Mouse (Mus musculus): Measurements from ENCODE around the gene Dbx1. TPM values are rescaled to one million over a fixed set of nuclear protein-coding genes. Genes with fewer than 3 reads are reported as not detected.

Dbx1 gene
- polyA plus RNA-seq, 1 experiment = not detected

DNA sequence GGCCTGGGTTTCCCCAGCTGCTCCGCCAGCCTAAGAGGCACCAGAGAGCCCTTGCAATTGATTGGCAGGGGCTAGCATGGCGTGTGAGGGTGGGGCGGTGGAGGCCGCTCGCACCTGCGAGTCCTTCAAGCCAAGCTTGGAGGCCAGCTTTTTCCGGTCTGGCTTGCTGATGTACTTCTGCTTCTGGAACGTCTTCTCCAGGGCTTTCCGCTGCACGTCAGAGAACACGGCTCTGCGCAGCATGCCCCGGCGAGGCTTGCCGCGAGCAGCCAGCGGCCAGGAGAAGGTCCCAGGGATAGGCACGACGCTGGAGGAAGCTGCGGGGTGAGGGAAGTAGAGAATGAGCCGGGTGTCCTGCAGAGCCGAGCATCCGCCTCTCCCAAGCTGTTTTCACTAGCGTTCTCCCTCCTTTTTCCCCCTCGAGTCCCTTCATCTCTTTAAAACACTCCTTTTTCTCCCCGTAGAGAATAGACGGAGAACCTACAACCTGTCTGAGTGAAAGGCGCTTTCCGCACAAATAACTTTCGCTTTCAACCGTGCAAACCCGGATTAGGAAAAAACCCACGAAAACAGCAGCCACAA lies 3.2 kb downstream of the Dbx1 start:
- no peaks in the 10 kb centered on the region for H3K4me1 ChIP-seq (ENCODE audit: control insufficient read depth, insufficient read depth, low read length)
- no peak overlapping the region for H3K27ac ChIP-seq (ENCODE audit: insufficient read depth, low read length)
- no peak overlapping the region for H3K4me3 ChIP-seq (ENCODE audit: insufficient read depth, low read length)
- TF ChIP-seq POLR2A (IDR thresholded peaks at IDR 0.05; ENCODE audit: extremely low read depth, insufficient read depth, low read length) (no peak), CTCF (IDR thresholded peaks at IDR 0.05; ENCODE audit: extremely low read depth, insufficient read depth, low read length) (no peak)

DNA sequence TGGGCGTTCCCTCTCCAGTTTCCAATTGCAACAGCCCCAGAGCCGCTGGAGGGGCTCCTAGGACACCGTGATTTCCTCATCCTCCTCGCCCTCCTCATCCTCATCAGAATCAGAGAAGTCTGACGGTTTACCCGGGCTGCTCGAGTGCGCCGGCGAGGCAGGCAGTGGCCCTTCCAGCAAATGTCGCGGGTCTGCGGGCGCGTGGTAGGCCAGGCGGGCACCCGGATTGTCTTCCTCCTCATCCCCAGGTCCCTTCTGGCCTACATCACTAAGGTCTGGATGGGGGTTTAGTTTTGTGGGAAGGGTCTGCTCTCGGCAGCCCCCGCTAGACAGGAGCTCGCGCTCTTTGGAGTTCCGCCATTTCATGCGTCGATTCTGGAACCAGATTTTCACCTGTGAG lies 4.3 kb downstream of the Dbx1 start:
- H3K4me1 ChIP-seq (ENCODE audit: control insufficient read depth, insufficient read depth, low read length) = no peaks in the 10 kb centered on the region
- TF ChIP-seq CTCF (IDR thresholded peaks at IDR 0.05; ENCODE audit: extremely low read depth, insufficient read depth, low read length) = no peak
- TF ChIP-seq POLR2A (IDR thresholded peaks at IDR 0.05; ENCODE audit: extremely low read depth, insufficient read depth, low read length) = no peak
- H3K27ac ChIP-seq (ENCODE audit: insufficient read depth, low read length) = no peak overlapping the region
- H3K4me3 ChIP-seq (ENCODE audit: insufficient read depth, low read length) = no peak overlapping the region

DNA sequence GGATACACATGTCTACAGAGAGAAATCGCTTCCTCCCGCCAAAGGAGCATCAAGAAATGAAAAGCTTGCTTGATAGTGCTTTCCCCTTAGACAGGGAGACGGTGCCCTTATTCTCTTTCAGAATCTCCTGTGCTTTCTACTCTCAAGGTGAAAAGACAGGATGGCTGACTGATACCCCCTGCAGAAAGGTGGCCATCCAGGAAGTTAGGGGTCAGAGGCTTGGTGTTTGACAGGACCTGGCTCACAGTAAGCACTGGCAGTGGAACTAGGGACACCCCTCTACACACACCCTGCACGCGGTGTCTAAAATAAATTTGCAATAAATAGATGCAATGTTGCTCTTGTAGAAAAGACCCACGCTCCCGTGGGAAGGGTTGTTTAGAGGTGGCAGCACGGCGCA lies 4.8 kb downstream of the Dbx1 start:
- TF ChIP-seq CTCF (IDR thresholded peaks at IDR 0.05; ENCODE audit: extremely low read depth, insufficient read depth, low read length) = no peak
- TF ChIP-seq POLR2A (IDR thresholded peaks at IDR 0.05; ENCODE audit: extremely low read depth, insufficient read depth, low read length) = no peak
- Histone ChIP-seq H3K4me3 (ENCODE audit: insufficient read depth, low read length) (no peak overlapping the region), H3K4me1 (ENCODE audit: control insufficient read depth, insufficient read depth, low read length) (no peaks in the 10 kb centered on the region), H3K27ac (ENCODE audit: insufficient read depth, low read length) (no peak overlapping the region)

DNA sequence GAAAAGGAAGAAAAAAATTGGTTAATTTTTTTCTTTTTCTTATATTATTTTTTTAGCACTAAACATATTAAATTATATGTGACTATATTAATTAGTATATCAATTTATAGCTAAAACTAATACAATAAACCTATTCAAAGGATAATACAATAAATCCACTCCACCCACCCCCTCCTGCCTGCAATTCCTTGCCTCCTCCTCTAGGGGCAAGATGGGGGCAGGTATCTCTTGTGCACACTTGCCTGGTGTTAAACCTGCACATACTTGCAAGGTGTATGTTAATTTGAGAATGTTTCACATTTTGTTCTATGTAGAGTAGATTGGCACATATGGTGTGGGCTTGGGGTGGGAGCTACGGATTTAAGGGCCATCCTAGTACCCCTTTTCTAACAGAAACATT lies 16.5 kb downstream of the Dbx1 start:
- no peak for TF ChIP-seq CTCF (IDR thresholded peaks at IDR 0.05; ENCODE audit: extremely low read depth, insufficient read depth, low read length)
- TF ChIP-seq POLR2A (IDR thresholded peaks at IDR 0.05; ENCODE audit: extremely low read depth, insufficient read depth, low read length) = no peak

DNA sequence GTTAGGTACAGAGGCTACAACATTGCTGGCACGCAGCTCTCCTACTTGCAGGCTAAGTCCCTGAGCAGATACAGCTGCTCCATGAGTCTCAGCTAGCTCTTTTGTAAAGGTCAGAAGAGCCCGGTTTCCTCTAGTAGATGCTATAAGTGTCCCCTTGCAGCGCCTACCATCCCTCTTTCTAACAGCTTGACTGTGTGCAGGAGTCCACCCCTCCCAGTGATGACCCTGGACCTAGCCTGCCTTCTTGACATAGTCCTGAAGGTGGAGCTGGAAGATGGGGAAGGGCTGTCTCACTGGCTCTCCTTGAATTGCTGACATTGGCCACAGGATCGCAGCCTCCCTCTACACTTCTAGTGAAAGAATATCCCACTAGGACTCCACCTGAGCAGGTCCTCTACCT lies 19.6 kb downstream of the Dbx1 start:
- no peak overlapping the region for H3K4me3 ChIP-seq (ENCODE audit: insufficient read depth, low read length)
- no peak overlapping the region for H3K27ac ChIP-seq (ENCODE audit: insufficient read depth, low read length)
- TF ChIP-seq POLR2A (IDR thresholded peaks at IDR 0.05; ENCODE audit: extremely low read depth, insufficient read depth, low read length) (no peak), CTCF (IDR thresholded peaks at IDR 0.05; ENCODE audit: extremely low read depth, insufficient read depth, low read length) (no peak)
- no peaks in the 10 kb centered on the region for H3K4me1 ChIP-seq (ENCODE audit: control insufficient read depth, insufficient read depth, low read length)

More for the DNA sequence above, 16.5 kb downstream of the Dbx1 start:
- no peak overlapping the region for H3K4me3 ChIP-seq (ENCODE audit: insufficient read depth, low read length)
- H3K27ac ChIP-seq (ENCODE audit: insufficient read depth, low read length) = no peak overlapping the region
- H3K4me1 ChIP-seq (ENCODE audit: control insufficient read depth, insufficient read depth, low read length) = no peaks in the 10 kb centered on the region

DNA sequence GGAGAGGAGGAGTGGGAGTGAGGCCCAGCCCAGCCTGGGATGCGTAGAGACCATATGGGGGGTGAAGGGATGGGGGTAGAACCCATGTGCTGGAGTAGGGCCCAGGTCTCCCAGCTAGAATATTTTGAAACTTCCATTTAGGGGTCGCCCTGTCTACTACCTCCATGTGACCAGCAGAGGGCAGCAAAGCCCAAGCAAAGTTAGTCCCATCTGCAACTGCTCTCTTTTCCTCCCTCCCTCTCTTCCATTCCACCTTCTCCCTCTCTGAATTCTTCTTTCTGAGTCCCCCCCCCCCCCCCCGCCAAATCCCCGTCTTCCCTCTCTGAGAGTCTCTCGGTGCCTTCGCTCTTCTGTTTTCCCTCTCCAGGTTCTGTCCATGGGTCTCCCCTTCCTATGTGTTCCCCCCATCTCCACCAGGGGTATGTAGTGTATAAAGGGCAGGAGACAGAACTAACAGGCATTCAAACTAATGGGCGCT lies 20.4 kb downstream of the Dbx1 start:
- H3K4me3 ChIP-seq (ENCODE audit: insufficient read depth, low read length) = no peak overlapping the region
- H3K4me1 ChIP-seq (ENCODE audit: control insufficient read depth, insufficient read depth, low read length) = no peaks in the 10 kb centered on the region
- no peak overlapping the region for H3K27ac ChIP-seq (ENCODE audit: insufficient read depth, low read length)

DNA sequence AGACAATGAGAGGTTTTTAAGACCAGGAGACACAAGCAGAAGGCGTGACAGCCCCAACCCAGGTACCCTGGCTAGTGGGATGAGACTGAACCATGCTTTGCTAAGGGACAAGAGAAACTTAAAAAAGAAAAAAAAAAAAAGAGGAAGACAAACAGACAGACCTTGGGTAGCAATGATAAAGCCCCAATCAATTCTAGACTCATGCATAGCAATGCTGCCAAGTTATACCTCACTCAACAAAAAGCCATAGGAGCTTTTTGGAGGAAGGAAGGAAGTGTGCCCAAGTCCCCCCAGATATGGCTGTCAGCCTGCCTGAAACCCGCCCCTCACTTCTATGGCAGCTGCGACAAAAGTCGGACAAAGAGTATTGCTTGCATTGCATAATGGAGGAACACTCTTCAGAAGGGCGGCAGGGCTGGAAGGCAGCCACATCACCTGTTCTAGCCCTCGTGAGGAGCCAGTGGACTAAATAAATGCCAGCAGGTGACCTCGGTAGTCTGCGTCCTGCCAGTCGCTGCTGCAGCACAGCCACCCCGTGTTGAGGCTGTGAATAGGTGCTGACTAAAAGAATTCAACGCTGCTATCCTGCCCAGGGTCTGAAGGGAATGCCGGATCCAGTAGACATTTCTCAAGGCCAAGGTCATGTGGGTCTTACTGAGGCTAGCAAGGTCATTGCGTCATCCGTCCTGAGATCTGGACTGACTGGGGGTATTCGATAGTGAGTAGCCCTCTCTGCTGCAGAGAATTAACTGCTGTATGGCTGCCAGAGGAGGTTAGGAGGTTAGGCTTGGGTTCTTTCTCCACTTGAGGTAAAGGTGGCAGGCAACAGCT lies 31.5 kb downstream of the Dbx1 start:
- no peak for TF ChIP-seq POLR2A (IDR thresholded peaks at IDR 0.05; ENCODE audit: extremely low read depth, insufficient read depth, low read length)
- TF ChIP-seq CTCF (IDR thresholded peaks at IDR 0.05; ENCODE audit: extremely low read depth, insufficient read depth, low read length) = no peak
- H3K27ac ChIP-seq (ENCODE audit: insufficient read depth, low read length) = no peak overlapping the region

More for the DNA sequence above, 20.4 kb downstream of the Dbx1 start:
- TF ChIP-seq CTCF (IDR thresholded peaks at IDR 0.05; ENCODE audit: extremely low read depth, insufficient read depth, low read length) = peak; percentile 92
- no peak for TF ChIP-seq POLR2A (IDR thresholded peaks at IDR 0.05; ENCODE audit: extremely low read depth, insufficient read depth, low read length)

DNA sequence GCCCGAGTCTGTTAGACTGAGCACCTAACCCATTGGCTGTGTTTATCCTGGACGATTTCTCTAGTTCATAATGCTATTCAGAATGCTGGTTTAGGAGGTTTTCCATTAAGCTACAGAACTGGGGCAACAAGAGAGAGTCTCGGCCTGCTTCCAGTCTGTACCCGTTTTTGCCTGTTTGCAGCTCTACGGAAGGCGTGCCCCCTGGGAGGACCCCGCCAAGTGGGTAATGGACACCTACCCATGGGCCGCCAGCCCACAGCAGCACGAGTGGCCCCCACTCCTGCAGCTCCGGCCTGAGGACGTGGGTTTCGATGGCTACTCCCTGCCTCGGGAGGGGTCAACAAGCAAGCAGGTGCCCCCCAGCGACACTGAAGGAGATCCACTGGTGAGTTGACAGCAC lies 32.4 kb downstream of the Dbx1 start:
- Histone ChIP-seq H3K4me1 (ENCODE audit: control insufficient read depth, insufficient read depth, low read length) (peaks cover 3% of the 10 kb centered on the region; the same call in 1 of the 2 replicates), H3K27ac (ENCODE audit: insufficient read depth, low read length) (no peak overlapping the region), H3K4me3 (ENCODE audit: insufficient read depth, low read length) (no peak overlapping the region)
- no peak for TF ChIP-seq POLR2A (IDR thresholded peaks at IDR 0.05; ENCODE audit: extremely low read depth, insufficient read depth, low read length)
- no peak for TF ChIP-seq CTCF (IDR thresholded peaks at IDR 0.05; ENCODE audit: extremely low read depth, insufficient read depth, low read length)

More for the DNA sequence above, 31.5 kb downstream of the Dbx1 start:
- Histone ChIP-seq H3K4me3 (ENCODE audit: insufficient read depth, low read length) (no peak overlapping the region), H3K4me1 (ENCODE audit: control insufficient read depth, insufficient read depth, low read length) (peaks cover 3% of the 10 kb centered on the region; the same call in 1 of the 2 replicates)

DNA sequence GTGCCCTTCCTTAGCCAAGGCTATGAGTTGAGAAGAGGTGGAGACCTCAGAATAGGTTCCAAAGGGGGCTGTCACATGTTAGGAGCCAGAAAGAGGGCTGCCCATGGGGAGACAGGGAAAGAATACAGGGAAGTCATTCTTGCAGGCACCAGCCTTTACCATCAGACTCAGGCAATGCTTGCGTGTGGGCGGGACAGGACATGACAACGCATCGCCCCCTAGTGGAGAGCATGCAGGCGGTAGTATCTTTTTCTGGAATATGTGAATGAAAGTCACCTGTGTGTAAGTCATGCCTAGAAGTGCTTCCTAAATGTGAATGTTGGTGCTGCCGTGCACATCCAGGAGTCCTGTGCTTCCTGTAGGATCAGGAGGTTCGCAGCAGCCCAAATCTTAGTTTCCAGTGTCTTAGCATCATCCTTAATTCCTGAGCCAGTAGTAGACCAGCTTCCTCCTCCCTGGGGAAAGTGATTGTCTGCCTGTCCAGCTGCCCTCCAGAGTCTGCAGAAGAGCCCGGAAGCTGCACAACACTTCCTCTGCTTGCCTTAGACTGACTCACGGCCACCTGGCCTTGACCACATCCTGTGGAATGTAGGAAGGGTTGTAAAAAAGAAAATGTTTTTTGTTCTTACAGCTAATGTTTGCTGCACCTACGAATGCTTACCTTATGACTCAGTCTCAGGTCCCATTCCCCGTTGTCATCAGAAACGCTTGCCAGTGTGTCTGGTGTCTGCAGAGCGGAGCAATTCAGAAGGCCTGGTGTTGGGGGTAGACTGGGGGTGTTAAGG lies 35.3 kb downstream of the Dbx1 start:
- no peak overlapping the region for H3K27ac ChIP-seq (ENCODE audit: insufficient read depth, low read length)
- TF ChIP-seq CTCF (IDR thresholded peaks at IDR 0.05; ENCODE audit: extremely low read depth, insufficient read depth, low read length) (peak; percentile 91), POLR2A (IDR thresholded peaks at IDR 0.05; ENCODE audit: extremely low read depth, insufficient read depth, low read length) (no peak)
- H3K4me1 ChIP-seq (ENCODE audit: control insufficient read depth, insufficient read depth, low read length) = peaks cover 4% of the 10 kb centered on the region
- H3K4me3 ChIP-seq (ENCODE audit: insufficient read depth, low read length) = no peak overlapping the region

Data from cortical plate, adult 2 months (tissue).